Mouse (Mus musculus) heart, postnatal 0 days (tissue): ENCODE results near the gene Col26a1.

Experiments used
- CTCF ChIP-seq: IDR thresholded peaks from 2 replicates; pipeline ENCODE4 v1.5.1; 2016; ENCODE audit warnings: antibody characterized with exemption, control low read depth, low read depth
- EP300 ChIP-seq: IDR thresholded peaks from 2 replicates; pipeline ENCODE4 v1.6.1; 2016; ENCODE audit warnings: antibody characterized with exemption, low read depth

DNA sequence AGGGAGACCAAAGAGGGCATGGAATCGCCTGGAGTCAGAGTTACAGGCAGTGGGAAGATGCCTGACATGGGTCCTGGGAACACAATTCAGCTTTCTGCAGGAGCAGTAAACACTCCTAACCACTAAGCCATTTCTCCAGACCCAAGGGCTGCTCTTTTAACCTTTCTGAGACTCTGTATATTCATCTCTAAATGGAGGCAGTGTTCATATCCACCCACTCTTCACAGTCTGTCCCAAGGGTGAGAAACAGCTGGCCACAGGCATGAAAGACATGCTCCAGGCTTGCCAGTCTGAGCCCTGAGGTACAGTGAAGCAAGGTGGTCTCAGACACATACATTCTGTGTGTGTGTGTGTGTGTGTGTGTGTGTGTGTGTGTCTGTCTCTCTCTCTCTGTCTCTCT, 78.8 kb downstream of the Col26a1 start:
- TF ChIP-seq CTCF (no peak), EP300 (no peak)
